Comparison of ENCODE assay signal across 13 mouse cellular contexts in the genomic region with DNA sequence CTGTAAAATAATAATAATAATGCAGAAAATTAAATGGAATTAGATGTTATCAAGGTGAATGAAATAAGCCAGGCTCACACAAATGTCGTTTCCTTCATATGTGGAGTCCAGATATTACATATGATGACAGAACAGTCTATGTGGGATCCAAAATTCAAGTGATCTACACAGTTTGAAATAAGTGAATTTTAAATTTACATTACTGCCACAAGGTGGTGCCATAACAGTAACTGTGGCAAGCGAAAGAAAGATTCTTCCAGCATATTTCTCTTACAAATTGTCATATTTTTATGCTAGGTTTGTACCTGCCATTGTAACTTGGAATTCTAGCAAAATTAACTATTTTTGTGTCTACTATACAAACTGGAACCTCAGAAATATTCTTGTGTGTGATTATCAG.
DNase-seq lines count a peak whose midpoint lies in the region; ATAC-seq and TF ChIP-seq lines count a peak whose summit lies in the region.
"Had no signal": no experiment of that assay in that cellular context is flagged by ENCODE, and none has a peak within 500 bp of the region (broad histone marks: within the 10 kb centered on the region; RNA-seq: fewer than 3 reads in every experiment).

No protein-coding gene starts in this region.

- ATAC-seq in kidney, postnatal 0 days (replicated peaks; ENCODE audit: low FRiP score, low read depth): no peak
- no peak for ATAC-seq in kidney, embryonic 14.5 days (ENCODE audit: low FRiP score, low TSS enrichment)
- no peak for ATAC-seq in kidney, embryonic 15.5 days (replicated peaks; ENCODE audit: low FRiP score)

- no peak overlapping the region for H3K9ac ChIP-seq in kidney, postnatal 0 days (ENCODE audit: low read depth, low read length)
- H3K9ac ChIP-seq in kidney, embryonic 14.5 days (ENCODE audit: low read depth, low read length): no peak overlapping the region
- no peak overlapping the region for H3K9ac ChIP-seq in kidney, embryonic 15.5 days
- H3K9ac ChIP-seq: embryonic facial prominence, embryonic 15.5 days; neural tube, embryonic 15.5 days had no signal

- WGBS in kidney, postnatal 0 days: 52% methylated on average over 2 of the region's 2 CpGs
- 50% methylated on average over 2 of the region's 2 CpGs for WGBS in kidney, embryonic 14.5 days
- 46% methylated on average over 2 of the region's 2 CpGs for WGBS in kidney, embryonic 15.5 days

- TF ChIP-seq CTCF in kidney, postnatal 0 days (IDR thresholded peaks at IDR 0.05; ENCODE audit: low read depth): peak; percentile 75

- H3K4me2 ChIP-seq in kidney, postnatal 0 days (ENCODE audit: low read length): no peak overlapping the region
- no peak overlapping the region for H3K4me2 ChIP-seq in kidney, embryonic 14.5 days (replicated peaks; ENCODE audit: low read depth, low read length)
- no peak overlapping the region for H3K4me2 ChIP-seq in kidney, embryonic 15.5 days
- H3K4me2 ChIP-seq: embryonic facial prominence, embryonic 15.5 days; neural tube, embryonic 15.5 days had no signal

- H3K9me3 ChIP-seq in kidney, postnatal 0 days (replicated peaks; ENCODE audit: low read length): no peaks in the 10 kb centered on the region
- H3K9me3 ChIP-seq in kidney, embryonic 14.5 days (ENCODE audit: control insufficient read depth, low read length): no peaks in the 10 kb centered on the region
- no peaks in the 10 kb centered on the region for H3K9me3 ChIP-seq in kidney, embryonic 15.5 days (replicated peaks)
- H3K9me3 ChIP-seq: embryonic facial prominence, embryonic 15.5 days; neural tube, embryonic 15.5 days had no signal

- no peak overlapping the region for H3K27ac ChIP-seq in kidney, postnatal 0 days
- H3K27ac ChIP-seq in kidney, embryonic 14.5 days (ENCODE audit: low read depth, low read length): no peak overlapping the region
- H3K27ac ChIP-seq in kidney, embryonic 15.5 days: no peak overlapping the region
- H3K27ac ChIP-seq: embryonic facial prominence, embryonic 15.5 days; neural tube, embryonic 15.5 days had no signal

- H3K36me3 ChIP-seq in kidney, postnatal 0 days (ENCODE audit: insufficient read depth, low read length): no peaks in the 10 kb centered on the region
- no peaks in the 10 kb centered on the region for H3K36me3 ChIP-seq in kidney, embryonic 14.5 days (ENCODE audit: control insufficient read depth, insufficient read depth, low read length)
- H3K36me3 ChIP-seq in kidney, embryonic 15.5 days: no peaks in the 10 kb centered on the region
- H3K36me3 ChIP-seq: embryonic facial prominence, embryonic 15.5 days; neural tube, embryonic 15.5 days had no signal

- H3K4me3 ChIP-seq in kidney, postnatal 0 days (replicated peaks; ENCODE audit: low read depth, low read length): no peak overlapping the region
- H3K4me3 ChIP-seq in kidney, embryonic 14.5 days (ENCODE audit: low read length): no peak overlapping the region
- no peak overlapping the region for H3K4me3 ChIP-seq in kidney, embryonic 15.5 days (replicated peaks)
- H3K4me3 ChIP-seq: embryonic facial prominence, embryonic 15.5 days; neural tube, embryonic 15.5 days had no signal

- no peaks in the 10 kb centered on the region for H3K4me1 ChIP-seq in kidney, postnatal 0 days (replicated peaks; ENCODE audit: insufficient read depth, low read length)
- no peaks in the 10 kb centered on the region for H3K4me1 ChIP-seq in kidney, embryonic 14.5 days (ENCODE audit: control insufficient read depth, insufficient read depth, low read length)
- no peaks in the 10 kb centered on the region for H3K4me1 ChIP-seq in kidney, embryonic 15.5 days
- H3K4me1 ChIP-seq: embryonic facial prominence, embryonic 15.5 days; neural tube, embryonic 15.5 days had no signal

- no peaks in the 10 kb centered on the region for H3K27me3 ChIP-seq in kidney, postnatal 0 days (ENCODE audit: insufficient read depth, low read length)
- H3K27me3 ChIP-seq in kidney, embryonic 14.5 days (ENCODE audit: control insufficient read depth, insufficient read depth, low read length): no peaks in the 10 kb centered on the region
- no peaks in the 10 kb centered on the region for H3K27me3 ChIP-seq in kidney, embryonic 15.5 days
- H3K27me3 ChIP-seq: embryonic facial prominence, embryonic 15.5 days; neural tube, embryonic 15.5 days had no signal

- DNase-seq in cerebellum, postnatal 10 days: peak; percentile 10 to 61
- no peak for DNase-seq in cerebellum, postnatal 4 days (ENCODE audit: low spot score in 2 of 2)
- peak; percentile 43 for DNase-seq in kidney, postnatal 0 days (ENCODE audit: low spot score)
- DNase-seq in ES-CJ7 (ENCODE audit: low read depth, low spot score): peak; percentile 25
- peak; percentile 3 for DNase-seq in fibroblast of lung, adult 2 months (ENCODE audit: low read depth)
- no peak for DNase-seq in adrenal gland, postnatal 4 days (ENCODE audit: low spot score in 2 of 2)
- DNase-seq: adrenal gland, postnatal 36 days; heart, adult 11 months; lung, postnatal 4 days had no signal

Comparison
In these comparisons a context has a peak if more than half of its experiments do, and no peak if none do; other contexts are left out.
1. DNase-seq: peak in cerebellum, postnatal 10 days (2 of 2), kidney, postnatal 0 days (single experiment), ES-CJ7 (single experiment) and fibroblast of lung, adult 2 months (single experiment); none in cerebellum, postnatal 4 days (0 of 2) and adrenal gland, postnatal 4 days (0 of 2).